Mouse (Mus musculus) thymus, adult 2 months (tissue): ENCODE measurements at regions not wholly inside any gene's neighbourhood (a gene's known extent, or its start where the extent isn't known, plus 50 kb on each side); places are given as distances from the start of the nearest gene placed in this dataset.

Experiments used
- CTCF ChIP-seq: fragments of 200-500 bp; IDR thresholded peaks from 2 replicates; pipeline ENCODE4 v1.5.1; 2012; ENCODE audit warnings: mild to moderate bottlenecking, control low read depth, low read length, moderate library complexity, borderline replicate concordance; ENCODE audit not compliant: control insufficient read depth, poor library complexity, insufficient read depth; ENCODE audit errors: extremely low read depth
- POLR2A ChIP-seq: fragments of 200-500 bp; IDR thresholded peaks from 2 replicates; pipeline ENCODE4 v1.6.1; 2012; ENCODE audit warnings: mild to moderate bottlenecking, low read length, control low read depth, moderate library complexity; ENCODE audit not compliant: control insufficient read depth, poor library complexity, insufficient read depth; ENCODE audit errors: extremely low read depth

DNA sequence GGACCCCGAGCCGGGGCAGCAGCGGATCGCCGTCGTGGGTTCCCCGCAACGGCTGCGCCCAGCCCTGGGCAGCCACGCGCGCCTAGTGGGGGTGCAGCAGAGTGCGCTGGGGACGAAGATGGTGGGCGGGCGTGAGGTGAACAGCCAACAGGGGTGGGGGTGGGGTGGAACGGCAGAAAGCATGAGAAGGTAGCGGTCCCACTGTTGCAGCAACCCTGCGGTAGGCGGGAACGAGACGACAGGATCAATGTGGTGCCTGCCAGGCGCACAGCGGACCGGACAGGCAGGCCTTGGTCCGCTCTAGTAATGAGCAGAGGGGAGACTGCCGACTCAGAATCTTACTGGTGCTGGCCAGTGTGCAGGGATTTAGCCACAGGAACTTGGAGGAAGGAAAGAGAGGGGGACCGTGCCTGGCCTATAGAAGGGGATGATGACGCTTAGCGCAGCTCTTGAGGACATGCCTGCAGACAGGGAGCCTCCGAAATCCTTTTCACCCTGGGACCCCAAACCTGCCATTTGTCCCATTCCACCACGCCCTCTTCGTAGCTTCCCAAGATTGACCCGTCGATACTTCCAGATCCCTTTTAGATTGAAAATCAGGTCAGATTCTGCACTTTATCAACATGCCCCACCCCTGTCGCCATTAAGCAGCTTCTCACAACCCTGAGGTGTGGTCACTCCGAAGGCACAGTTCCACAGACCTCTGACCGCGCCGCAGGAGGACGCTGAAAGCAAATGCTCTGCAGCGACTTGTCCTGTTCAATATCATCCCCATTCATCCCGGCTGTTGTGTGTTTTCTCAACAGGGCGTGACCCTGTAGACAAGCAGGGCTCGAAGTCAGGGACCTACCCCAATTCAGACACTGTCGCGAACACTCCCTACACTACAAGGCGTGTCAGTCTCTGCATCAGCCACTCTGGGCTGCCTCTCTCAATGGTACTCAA lies 177.4 kb upstream of the Topaz1 start:
- TF ChIP-seq POLR2A (no peak), CTCF (no peak)
